Mouse (Mus musculus) forebrain, embryonic 16.5 days (tissue): ENCODE results near the gene Kif13a. TPM values are rescaled to one million over a fixed set of nuclear protein-coding genes. Genes with fewer than 3 reads are reported as not detected.

Source experiments
- ATAC-seq: fragments of 200-750 bp; cut with Nextera tagmentation; 2 replicates; pipeline ENCODE4 v1.8.0; 2017; ENCODE audit warnings: mild to moderate bottlenecking, moderate library complexity
- H3K27ac ChIP-seq: fragments of 300-500 bp; sonication (generic); 2 replicates; pipeline ENCODE4 v1.5.1; 2014; ENCODE audit warnings: low read length, control low read depth
- H3K27me3 ChIP-seq: fragments of 300-500 bp; sonication (generic); replicated peaks from 2 replicates; pipeline ENCODE4 v1.6.1; 2014; ENCODE audit warnings: low read length; ENCODE audit not compliant: control insufficient read depth, insufficient read depth
- H3K36me3 ChIP-seq: fragments of 300-500 bp; sonication (generic); 2 replicates; pipeline ENCODE4 v1.6.1; 2014; ENCODE audit not compliant: control insufficient read depth, insufficient read depth
- H3K4me1 ChIP-seq: fragments of 300-500 bp; sonication (generic); replicated peaks from 2 replicates; pipeline ENCODE4 v1.6.1; 2014; ENCODE audit warnings: low read length; ENCODE audit not compliant: control insufficient read depth, insufficient read depth
- H3K4me2 ChIP-seq: fragments of 300-500 bp; sonication (generic); 2 replicates; pipeline ENCODE4 v1.6.1; 2014; ENCODE audit warnings: mild to moderate bottlenecking, low read length, control low read depth
- H3K4me3 ChIP-seq: fragments of 300-500 bp; sonication (generic); replicated peaks from 2 replicates; pipeline ENCODE4 v1.5.1; 2014; ENCODE audit warnings: mild to moderate bottlenecking, low read length, control low read depth
- H3K9ac ChIP-seq: fragments of 300-500 bp; sonication (generic); replicated peaks from 2 replicates; pipeline ENCODE4 v1.6.1; 2014; ENCODE audit warnings: low read depth, low read length, control low read depth
- H3K9me3 ChIP-seq: fragments of 300-500 bp; sonication (generic); 2 replicates; pipeline ENCODE4 v1.6.1; 2016; ENCODE audit warnings: low read length; ENCODE audit not compliant: control insufficient read depth
- WGBS: fragments of 180-500 bp; shearing (Covaris S2); extraction: QIAGEN DNeasy Blood & Tissue Kit; methylation state at CpG from one replicate; pipeline ENCODE4 v1.1.7; 2014; 5-methylcytosine and 5-hydroxymethylcytosine counted together
- polyA plus RNA-seq: library from polyadenylated mRNA; unstranded; fragments of >200 nt; fragmentation: Nextera tagmentation; extraction: Ambion mirVana; gene quantifications from 2 replicates; pipeline ENCODE4 v1.2.1, GENCODE M21; 2015

Kif13a gene
- polyA plus RNA-seq, 1 experiment from 2014 or later: 5.3 TPM

DNA sequence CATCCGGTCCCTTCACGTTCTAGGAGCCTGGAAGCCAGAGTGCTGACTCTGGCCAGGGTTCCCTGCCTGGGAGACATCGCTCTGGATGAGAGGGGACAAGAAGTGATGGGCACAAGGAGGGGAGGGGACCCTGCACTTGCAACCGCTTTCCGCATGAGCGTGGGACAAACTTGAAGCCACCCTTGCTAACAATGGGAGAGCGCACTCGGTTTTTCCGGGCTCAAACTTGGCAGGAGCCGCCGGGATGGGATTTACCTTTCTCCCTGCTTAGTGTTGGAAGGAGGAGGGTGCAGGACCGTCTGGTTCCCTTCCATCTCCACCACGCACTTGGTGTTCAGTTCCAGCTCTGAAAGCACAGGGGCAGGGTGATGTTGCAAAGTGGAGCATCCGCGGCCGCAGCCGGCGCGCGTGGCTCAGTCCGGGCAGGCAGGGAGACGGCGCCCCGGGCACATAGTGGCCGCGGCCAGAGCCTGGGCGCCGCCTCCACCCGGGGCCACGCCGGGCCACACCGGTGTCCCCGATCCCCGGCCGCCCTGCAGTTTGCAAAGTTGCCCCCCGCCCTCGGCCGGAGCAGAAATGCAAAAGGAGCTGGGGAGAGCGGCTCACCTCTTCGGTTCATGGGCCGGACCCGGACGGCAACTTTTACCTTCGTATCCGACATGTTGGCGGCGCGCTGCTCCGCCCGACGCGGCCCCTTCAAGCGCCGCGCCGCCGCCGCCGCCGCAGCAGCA lies 541 bp downstream of the Kif13a start:
- H3K27ac ChIP-seq: peak overlapping the region; percentile 94
- H3K9ac ChIP-seq: peak overlapping the region; percentile 93
- peak overlapping the region; percentile 77 for H3K4me3 ChIP-seq
- H3K9me3 ChIP-seq: no peaks in the 10 kb centered on the region
- H3K27me3 ChIP-seq: no peaks in the 10 kb centered on the region
- peak; percentile 30 for ATAC-seq
- 1% methylated on average over 58 of the region's 60 CpGs for WGBS
- peaks cover 15% of the 10 kb centered on the region; the same call in 1 of the 2 replicates for H3K4me1 ChIP-seq
- no peaks in the 10 kb centered on the region for H3K36me3 ChIP-seq
- H3K4me2 ChIP-seq: peak overlapping the region; percentile 92

DNA sequence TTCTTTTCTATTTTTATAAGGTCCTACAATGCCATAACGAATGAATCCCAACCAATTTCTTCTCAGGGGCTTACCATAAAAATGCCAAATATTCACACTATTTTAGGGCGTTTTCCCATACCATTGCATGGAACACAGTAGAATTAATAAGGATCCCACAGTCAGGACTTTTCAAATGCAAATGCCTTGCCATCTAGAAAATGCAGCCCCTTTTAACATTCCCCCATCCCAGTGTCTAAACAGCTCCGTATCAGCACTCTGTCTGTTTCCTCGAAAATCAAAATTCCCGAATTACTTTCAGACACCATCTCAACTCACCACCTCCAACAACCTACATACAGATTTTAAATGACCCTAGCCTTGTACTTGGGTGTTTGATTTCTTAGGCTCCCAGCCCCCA lies 1.3 kb downstream of the Kif13a start:
- no peaks in the 10 kb centered on the region for H3K27me3 ChIP-seq
- H3K4me2 ChIP-seq: peak overlapping the region; percentile 92
- no peaks in the 10 kb centered on the region for H3K9me3 ChIP-seq
- no peaks in the 10 kb centered on the region for H3K36me3 ChIP-seq
- H3K9ac ChIP-seq: no peak overlapping the region; the same call in 1 of the 2 replicates
- ATAC-seq: no peak
- H3K4me3 ChIP-seq: peak overlapping the region; percentile 77
- H3K4me1 ChIP-seq: peaks cover 15% of the 10 kb centered on the region; the same call in 1 of the 2 replicates
- no peak overlapping the region for H3K27ac ChIP-seq
- WGBS: 12% methylated on average over 5 of the region's 5 CpGs

DNA sequence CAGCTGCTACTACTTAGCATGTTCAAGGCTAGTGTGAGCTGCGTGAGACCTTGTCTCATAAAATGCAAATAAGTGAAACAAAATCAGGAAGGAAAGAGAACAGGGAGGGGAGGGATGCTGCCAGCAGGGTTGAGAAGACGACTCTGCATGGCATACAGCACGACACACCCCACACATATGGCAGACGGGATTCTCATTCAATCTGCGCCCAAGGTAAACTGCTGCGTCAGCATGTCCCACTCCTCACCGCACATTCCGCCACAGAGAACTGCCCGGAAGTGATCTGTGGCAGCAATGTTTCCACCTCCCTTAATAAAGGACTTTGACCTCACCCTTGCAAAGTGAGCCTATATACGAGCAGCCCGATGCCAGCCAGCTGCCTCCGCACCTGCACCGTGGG lies 4.0 kb downstream of the Kif13a start:
- ATAC-seq: no peak
- H3K4me2 ChIP-seq: no peak overlapping the region
- peaks cover 13% of the 10 kb centered on the region; the same call in 1 of the 2 replicates for H3K4me1 ChIP-seq
- H3K36me3 ChIP-seq: no peaks in the 10 kb centered on the region
- no peak overlapping the region for H3K9ac ChIP-seq
- no peak overlapping the region for H3K4me3 ChIP-seq
- 81% methylated on average over 13 of the region's 13 CpGs for WGBS
- H3K9me3 ChIP-seq: no peaks in the 10 kb centered on the region
- H3K27me3 ChIP-seq: no peaks in the 10 kb centered on the region
- no peak overlapping the region for H3K27ac ChIP-seq

DNA sequence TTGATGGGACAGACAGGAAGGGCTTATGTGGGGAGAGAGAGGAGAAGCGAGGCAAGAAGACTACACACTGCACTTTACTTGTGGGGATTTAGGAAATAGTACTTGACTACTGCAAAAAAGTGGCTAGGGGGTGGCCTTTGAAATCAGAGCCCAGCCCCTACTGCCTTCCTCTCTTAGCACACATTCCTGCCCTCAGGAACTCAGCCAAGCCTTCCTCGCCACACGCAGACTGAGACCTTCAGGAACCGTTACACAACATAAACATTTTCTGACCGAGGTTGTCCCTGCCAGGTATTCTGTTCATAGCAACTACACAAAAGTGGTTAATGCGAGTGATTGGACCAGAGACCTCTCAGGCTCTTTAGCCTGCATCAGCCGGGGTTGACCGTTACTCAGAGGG lies 8.1 kb downstream of the Kif13a start:
- Histone ChIP-seq H3K36me3 (no peaks in the 10 kb centered on the region), H3K27me3 (no peaks in the 10 kb centered on the region), H3K9ac (no peak overlapping the region), H3K4me1 (no peaks in the 10 kb centered on the region), H3K4me3 (no peak overlapping the region), H3K9me3 (no peaks in the 10 kb centered on the region), H3K4me2 (no peak overlapping the region), H3K27ac (no peak overlapping the region)
- ATAC-seq: no peak
- 81% methylated on average over 8 of the region's 8 CpGs for WGBS

DNA sequence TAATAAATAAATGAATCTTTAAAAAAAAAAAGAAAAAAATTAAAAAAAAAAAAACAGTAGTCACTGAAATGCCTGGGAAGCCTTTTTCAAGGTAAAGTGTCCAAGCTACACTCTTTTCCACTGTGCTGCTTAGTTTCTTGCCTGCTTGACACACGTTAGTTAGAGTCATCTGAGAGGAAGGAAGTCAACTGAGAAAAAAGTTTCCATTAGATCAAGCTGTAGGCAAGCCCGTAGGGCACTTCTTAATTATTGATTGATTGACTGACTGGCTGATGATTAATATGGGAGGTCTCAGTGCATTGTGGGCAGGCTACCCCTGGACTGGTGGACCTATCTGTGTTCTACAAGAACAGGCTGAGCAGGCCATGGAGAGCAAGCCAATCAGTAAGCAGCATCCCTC lies 9.9 kb downstream of the Kif13a start:
- 92% methylated on average over 2 of the region's 2 CpGs for WGBS
- Histone ChIP-seq H3K9ac (no peak overlapping the region), H3K27ac (no peak overlapping the region), H3K4me2 (no peak overlapping the region), H3K27me3 (no peaks in the 10 kb centered on the region), H3K36me3 (no peaks in the 10 kb centered on the region), H3K9me3 (no peaks in the 10 kb centered on the region), H3K4me3 (no peak overlapping the region), H3K4me1 (no peaks in the 10 kb centered on the region)
- ATAC-seq: no peak

DNA sequence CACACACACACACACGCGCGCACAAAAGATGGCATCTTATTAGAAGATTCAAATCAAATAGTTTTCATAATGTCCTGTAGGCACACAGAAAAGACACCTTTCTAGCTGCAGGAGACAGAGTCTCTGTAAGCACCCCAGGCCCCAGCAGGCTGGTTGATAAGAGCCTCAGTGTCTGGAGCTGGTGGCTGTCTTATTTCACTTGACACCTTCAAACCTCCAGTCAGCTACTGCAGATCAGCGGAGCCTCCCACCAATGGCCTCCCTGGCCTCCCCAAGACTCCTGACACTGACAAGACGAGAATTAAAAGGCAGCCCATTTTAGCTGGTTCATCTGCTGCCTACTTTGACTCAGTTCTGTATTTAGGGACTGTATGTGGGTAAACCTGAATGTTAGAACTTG lies 11.2 kb downstream of the Kif13a start:
- 91% methylated on average over 5 of the region's 5 CpGs for WGBS
- H3K9ac ChIP-seq: no peak overlapping the region
- ATAC-seq: no peak

DNA sequence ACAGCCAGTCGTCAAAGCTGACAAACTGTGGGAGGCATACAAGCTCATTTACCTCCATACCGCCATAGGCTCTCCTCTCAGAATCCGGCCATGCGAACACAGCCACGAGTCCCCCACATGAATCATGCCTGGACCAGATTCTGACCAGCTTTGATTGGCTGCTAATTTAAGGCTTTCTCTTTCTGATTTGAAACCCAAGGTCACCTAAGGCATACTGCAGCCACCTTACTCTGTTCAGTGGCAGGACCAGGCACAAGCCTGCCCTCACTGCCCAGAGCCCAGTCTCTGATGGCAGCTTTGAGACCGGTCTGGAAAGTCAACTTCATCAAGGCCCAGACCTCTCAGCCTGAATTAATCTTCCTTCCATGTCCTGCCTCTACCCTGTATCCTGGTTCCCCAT lies 17.7 kb downstream of the Kif13a start:
- Histone ChIP-seq H3K27ac (no peak overlapping the region), H3K4me3 (no peak overlapping the region), H3K4me2 (no peak overlapping the region), H3K9ac (no peak overlapping the region), H3K9me3 (no peaks in the 10 kb centered on the region), H3K27me3 (no peaks in the 10 kb centered on the region), H3K4me1 (peaks cover 12% of the 10 kb centered on the region), H3K36me3 (no peaks in the 10 kb centered on the region)
- WGBS: 41% methylated on average over 6 of the region's 6 CpGs
- ATAC-seq: no peak

More for the DNA sequence above, 11.2 kb downstream of the Kif13a start:
- no peak overlapping the region for H3K4me3 ChIP-seq
- H3K9me3 ChIP-seq: no peaks in the 10 kb centered on the region
- H3K36me3 ChIP-seq: no peaks in the 10 kb centered on the region
- no peaks in the 10 kb centered on the region for H3K4me1 ChIP-seq
- no peak overlapping the region for H3K27ac ChIP-seq
- H3K4me2 ChIP-seq: no peak overlapping the region
- H3K27me3 ChIP-seq: no peaks in the 10 kb centered on the region

DNA sequence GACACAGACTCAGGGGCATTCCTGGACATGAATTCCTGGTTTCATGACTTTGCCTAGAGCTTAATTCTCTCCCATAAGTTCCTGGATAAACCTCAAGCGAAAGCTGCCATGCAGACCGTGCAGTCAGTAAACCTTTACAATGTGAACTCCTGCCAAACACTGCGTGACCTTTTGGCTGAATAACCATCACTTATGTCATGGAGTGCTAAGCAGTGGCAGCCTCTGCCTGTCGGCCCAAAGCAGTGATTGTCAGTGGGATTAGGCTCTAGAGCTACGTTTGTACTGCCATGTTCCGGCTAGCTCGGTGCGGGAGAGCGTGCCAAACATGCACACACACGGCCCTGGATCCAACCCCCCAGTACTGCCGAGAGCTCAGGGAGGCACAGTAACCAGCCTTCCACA lies 18.6 kb downstream of the Kif13a start:
- Histone ChIP-seq H3K4me1 (peaks cover 12% of the 10 kb centered on the region), H3K4me3 (no peak overlapping the region), H3K4me2 (no peak overlapping the region), H3K27me3 (no peaks in the 10 kb centered on the region), H3K9ac (no peak overlapping the region), H3K36me3 (no peaks in the 10 kb centered on the region), H3K27ac (no peak overlapping the region), H3K9me3 (no peaks in the 10 kb centered on the region)
- ATAC-seq: no peak
- WGBS: 53% methylated on average over 11 of the region's 11 CpGs

DNA sequence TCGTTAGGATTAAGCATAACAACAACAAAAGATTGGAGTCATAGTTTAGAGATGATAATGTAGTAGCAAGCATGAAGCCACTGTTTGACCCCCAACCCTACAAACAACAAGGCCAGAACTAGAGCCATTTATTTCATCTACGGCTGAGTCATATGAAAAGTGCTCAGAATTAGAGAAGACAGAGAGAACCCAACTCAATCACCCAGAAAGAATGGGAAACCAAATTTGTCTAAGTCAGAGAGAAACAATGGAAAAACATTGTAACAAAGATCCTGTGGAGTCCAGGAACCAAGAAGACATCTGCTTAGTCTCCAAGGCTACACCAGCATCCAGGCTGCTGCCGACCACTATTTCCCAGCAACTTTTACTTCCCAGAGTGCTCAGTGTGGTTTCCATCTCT lies 19.7 kb downstream of the Kif13a start:
- no peak for ATAC-seq
- 70% methylated on average over 3 of the region's 3 CpGs for WGBS
- H3K4me3 ChIP-seq: no peak overlapping the region
- H3K9me3 ChIP-seq: no peaks in the 10 kb centered on the region
- H3K36me3 ChIP-seq: no peaks in the 10 kb centered on the region
- no peak overlapping the region for H3K4me2 ChIP-seq
- no peak overlapping the region for H3K9ac ChIP-seq
- H3K27ac ChIP-seq: no peak overlapping the region
- no peaks in the 10 kb centered on the region for H3K27me3 ChIP-seq
- H3K4me1 ChIP-seq: peaks cover 12% of the 10 kb centered on the region
